Mouse (Mus musculus) cerebellum, postnatal 25 days (tissue): Measurements from ENCODE around the gene Lrba.

Experiments
- DNase-seq, 2 experiments: peaks; one replicate each; pipeline ENCODE4 v3.0.0; 2021; ENCODE audit warnings: mixed read lengths in 2 of 2

Gene Lrba

GRCm38 (mm10) chr3:86689305-86689704 is 464.8 kb downstream of the Lrba start:
- DNase-seq: peak; percentile 18 to 33

GRCm38 (mm10) chr3:86692779-86693178 is 468.3 kb downstream of the Lrba start:
- DNase-seq: no peak

- DNase-seq: no peak
These were observed 469.1 kb downstream of the Lrba start for GRCm38 (mm10) chr3:86693553-86693952.

- DNase-seq: no peak
These were observed 474.5 kb downstream of the Lrba start for GRCm38 (mm10) chr3:86698947-86699346.

GRCm38 (mm10) chr3:86701163-86701563 is 476.7 kb downstream of the Lrba start:
- DNase-seq: no peak

- DNase-seq: no peak
These were observed 485.0 kb downstream of the Lrba start for GRCm38 (mm10) chr3:86709472-86709871.

- no peak for DNase-seq
These were observed 487.1 kb downstream of the Lrba start for GRCm38 (mm10) chr3:86711530-86711929.

- no peak for DNase-seq
These were observed 488.3 kb downstream of the Lrba start for GRCm38 (mm10) chr3:86712758-86713157.

- no peak for DNase-seq
These were observed 490.0 kb downstream of the Lrba start for GRCm38 (mm10) chr3:86714446-86714845.

GRCm38 (mm10) chr3:86723415-86724298 is 499.2 kb downstream of the Lrba start:
- DNase-seq: no peak

GRCm38 (mm10) chr3:86725113-86725512 is 500.6 kb downstream of the Lrba start:
- no peak for DNase-seq

GRCm38 (mm10) chr3:86738831-86739230 is 514.4 kb downstream of the Lrba start:
- DNase-seq: no peak

GRCm38 (mm10) chr3:86739745-86740144 is 515.3 kb downstream of the Lrba start:
- DNase-seq: no peak

GRCm38 (mm10) chr3:86745348-86745747 is 520.9 kb downstream of the Lrba start:
- DNase-seq: peak in 1 of 2 experiments; percentile 48

GRCm38 (mm10) chr3:86745769-86746512 is 521.5 kb downstream of the Lrba start:
- no peak for DNase-seq

GRCm38 (mm10) chr3:86750652-86751051 is 526.2 kb downstream of the Lrba start:
- DNase-seq: no peak

GRCm38 (mm10) chr3:86754178-86754577 is 529.7 kb downstream of the Lrba start:
- DNase-seq: no peak

GRCm38 (mm10) chr3:86754595-86755557 is 530.4 kb downstream of the Lrba start:
- no peak for DNase-seq

- no peak for DNase-seq
These were observed 532.1 kb downstream of the Lrba start for GRCm38 (mm10) chr3:86756548-86756947.

- DNase-seq: no peak
These were observed 534.2 kb downstream of the Lrba start for GRCm38 (mm10) chr3:86758727-86759126.

- no peak for DNase-seq
These were observed 534.9 kb downstream of the Lrba start for GRCm38 (mm10) chr3:86759383-86759782.

- DNase-seq: no peak
These were observed 535.4 kb downstream of the Lrba start for GRCm38 (mm10) chr3:86759834-86760233.

GRCm38 (mm10) chr3:86760474-86760873 is 536.0 kb downstream of the Lrba start:
- DNase-seq: no peak
